Mouse (Mus musculus): ENCODE results near the gene Lipe.

DNA sequence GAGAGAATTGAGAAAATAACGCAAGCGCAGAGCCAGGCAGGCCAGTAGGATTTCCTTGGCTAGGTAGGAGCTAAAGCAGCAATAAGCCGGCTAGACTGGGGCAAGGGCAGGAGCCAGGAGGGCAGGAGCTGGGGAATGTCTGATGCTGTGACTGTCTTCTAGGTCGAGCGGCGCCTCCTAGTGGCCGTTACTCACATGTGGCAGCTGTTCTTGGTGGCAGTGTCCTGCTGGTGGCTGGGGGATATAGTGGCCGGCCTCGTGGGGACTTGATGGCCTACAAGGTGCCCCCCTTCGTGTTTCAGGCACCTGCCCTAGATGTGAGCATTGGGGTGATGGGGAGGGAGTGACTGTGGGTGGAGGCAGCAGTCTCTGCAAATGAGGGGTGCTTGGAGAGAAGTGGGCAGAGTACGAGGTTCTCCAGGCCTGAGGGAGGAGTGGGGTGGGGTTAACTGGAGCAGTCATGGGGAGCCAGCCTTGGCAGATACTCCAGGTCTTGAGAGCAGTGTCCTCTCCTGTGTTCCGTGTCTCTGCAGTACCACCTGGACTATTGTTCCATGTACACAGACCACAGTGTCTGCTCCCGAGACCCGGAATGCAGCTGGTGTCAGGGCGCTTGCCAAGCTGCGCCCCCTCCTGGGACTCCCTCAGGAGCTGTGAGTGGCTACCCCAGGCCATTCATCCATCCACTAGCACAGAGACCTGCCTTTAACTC lies 64.8 kb downstream of the Lipe start:
- peak; percentile 89 for TF ChIP-seq CTCF (IDR thresholded peaks at IDR 0.05; ENCODE audit: low read depth)
- TF ChIP-seq EP300 (optimal IDR thresholded peaks at IDR 0.05) = no peak
